11 mouse cellular contexts compared by ENCODE assay signal in the genomic region with DNA sequence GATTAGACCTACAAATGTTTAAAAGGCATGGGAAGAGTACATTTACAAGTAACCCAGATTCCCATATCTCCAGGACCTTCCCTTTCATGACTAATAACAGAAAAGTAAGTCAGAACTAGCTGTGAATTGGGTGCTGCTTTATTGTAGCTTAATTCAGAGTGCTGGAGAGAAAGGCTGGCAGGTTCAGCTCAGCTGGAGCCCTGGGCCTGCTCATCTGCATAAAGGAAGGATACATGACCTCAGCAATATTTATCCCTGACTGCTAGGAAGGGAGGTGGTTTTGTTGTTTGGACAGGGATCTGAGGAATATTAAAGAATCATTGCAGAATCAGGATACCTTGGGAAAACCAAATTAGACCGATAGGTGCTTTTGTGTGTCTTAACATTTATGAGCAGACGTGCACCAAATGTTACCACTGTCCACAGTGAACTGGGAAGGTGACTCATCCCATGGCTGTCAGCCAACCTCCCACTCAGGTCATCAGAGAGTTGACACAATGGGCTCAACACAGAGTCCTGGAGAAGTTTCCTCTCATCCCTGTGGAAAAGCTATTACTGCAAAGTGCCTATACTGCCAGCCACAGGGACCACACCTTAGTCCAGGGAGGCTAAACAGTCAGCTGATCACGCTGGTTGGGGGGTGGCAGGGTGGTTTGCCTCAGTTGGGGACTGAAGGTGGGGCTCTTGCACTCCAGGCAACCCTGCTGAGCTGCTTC.
A peak's percentile ranks its signal among the peaks of the same experiment; 100 is the strongest.
DNase-seq lines count a peak whose midpoint lies in the region; ATAC-seq and TF ChIP-seq lines count a peak whose summit lies in the region.
"Had no signal": no experiment of that assay in that cellular context is flagged by ENCODE, and none has a peak within 500 bp of the region (broad histone marks: within the 10 kb centered on the region; RNA-seq: fewer than 3 reads in every experiment).

No protein-coding gene starts in this region.

- no peaks in the 10 kb centered on the region for H3K36me3 ChIP-seq in hindbrain, embryonic 14.5 days (replicated peaks; ENCODE audit: control insufficient read depth, insufficient read depth)
- H3K36me3 ChIP-seq in hindbrain, embryonic 13.5 days = no peaks in the 10 kb centered on the region
- no peaks in the 10 kb centered on the region for H3K36me3 ChIP-seq in lung, postnatal 0 days (ENCODE audit: insufficient read depth, low read length)
- H3K36me3 ChIP-seq in forebrain, embryonic 14.5 days (ENCODE audit: control insufficient read depth, insufficient read depth, low read length) = no peaks in the 10 kb centered on the region
- no peaks in the 10 kb centered on the region for H3K36me3 ChIP-seq in forebrain, postnatal 0 days (ENCODE audit: insufficient read depth)
- H3K36me3 ChIP-seq: neural tube, embryonic 13.5 days had no signal

- no peak overlapping the region for H3K4me2 ChIP-seq in hindbrain, embryonic 14.5 days (replicated peaks)
- no peak overlapping the region for H3K4me2 ChIP-seq in hindbrain, embryonic 13.5 days
- H3K4me2 ChIP-seq in lung, postnatal 0 days (replicated peaks; ENCODE audit: low read depth, low read length) = no peak overlapping the region
- H3K4me2 ChIP-seq in forebrain, embryonic 14.5 days (ENCODE audit: low read length) = no peak overlapping the region
- no peak overlapping the region for H3K4me2 ChIP-seq in forebrain, postnatal 0 days (ENCODE audit: low read depth)
- H3K4me2 ChIP-seq: neural tube, embryonic 13.5 days had no signal

- 62% methylated on average over 3 of the region's 3 CpGs for WGBS in hindbrain, embryonic 14.5 days
- WGBS in hindbrain, embryonic 13.5 days = 69% methylated on average over 3 of the region's 3 CpGs
- WGBS in lung, postnatal 0 days = 47% methylated on average over 3 of the region's 3 CpGs
- WGBS in forebrain, embryonic 14.5 days = 62% methylated on average over 3 of the region's 3 CpGs
- WGBS in forebrain, postnatal 0 days = 57% methylated on average over 3 of the region's 3 CpGs

- 0 out of 2 replicates have a peak, but pooled peaks have one; percentile 27 for ATAC-seq in hindbrain, embryonic 14.5 days (ENCODE audit: low FRiP score)
- no peak for ATAC-seq in hindbrain, embryonic 13.5 days (ENCODE audit: low FRiP score)
- peak; percentile 75 for ATAC-seq in lung, postnatal 0 days
- no peak for ATAC-seq in forebrain, embryonic 14.5 days
- no peak for ATAC-seq in forebrain, postnatal 0 days

- H3K27me3 ChIP-seq in hindbrain, embryonic 14.5 days (ENCODE audit: control insufficient read depth, insufficient read depth, low read length) = no peaks in the 10 kb centered on the region
- H3K27me3 ChIP-seq in hindbrain, embryonic 13.5 days = no peaks in the 10 kb centered on the region
- H3K27me3 ChIP-seq in lung, postnatal 0 days (replicated peaks; ENCODE audit: insufficient read depth, low read length) = no peaks in the 10 kb centered on the region
- H3K27me3 ChIP-seq in forebrain, embryonic 14.5 days (replicated peaks; ENCODE audit: control insufficient read depth, insufficient read depth, low read length) = no peaks in the 10 kb centered on the region
- no peaks in the 10 kb centered on the region for H3K27me3 ChIP-seq in forebrain, postnatal 0 days (ENCODE audit: insufficient read depth, low read length)
- H3K27me3 ChIP-seq: neural tube, embryonic 13.5 days had no signal

- no peak overlapping the region for H3K27ac ChIP-seq in hindbrain, embryonic 14.5 days
- H3K27ac ChIP-seq in hindbrain, embryonic 13.5 days = no peak overlapping the region
- H3K27ac ChIP-seq in lung, postnatal 0 days (ENCODE audit: low read length) = no peak overlapping the region
- H3K27ac ChIP-seq in forebrain, embryonic 14.5 days (ENCODE audit: low read depth, low read length) = no peak overlapping the region
- H3K27ac ChIP-seq in forebrain, postnatal 0 days (ENCODE audit: low read depth, low read length) = no peak overlapping the region
- H3K27ac ChIP-seq: neural tube, embryonic 13.5 days had no signal

- H3K9ac ChIP-seq in hindbrain, embryonic 14.5 days = no peak overlapping the region
- no peak overlapping the region for H3K9ac ChIP-seq in hindbrain, embryonic 13.5 days
- H3K9ac ChIP-seq in lung, postnatal 0 days (replicated peaks; ENCODE audit: low read depth) = no peak overlapping the region
- H3K9ac ChIP-seq in forebrain, embryonic 14.5 days (ENCODE audit: low read length) = no peak overlapping the region
- H3K9ac ChIP-seq in forebrain, postnatal 0 days = no peak overlapping the region
- H3K9ac ChIP-seq: neural tube, embryonic 13.5 days had no signal

- no peaks in the 10 kb centered on the region for H3K9me3 ChIP-seq in hindbrain, embryonic 14.5 days (ENCODE audit: control insufficient read depth, low read length)
- H3K9me3 ChIP-seq in hindbrain, embryonic 13.5 days = no peaks in the 10 kb centered on the region
- no peaks in the 10 kb centered on the region for H3K9me3 ChIP-seq in lung, postnatal 0 days (ENCODE audit: low read length)
- no peaks in the 10 kb centered on the region for H3K9me3 ChIP-seq in forebrain, embryonic 14.5 days (replicated peaks; ENCODE audit: control insufficient read depth, low read length)
- H3K9me3 ChIP-seq in forebrain, postnatal 0 days (ENCODE audit: low read length) = no peaks in the 10 kb centered on the region
- H3K9me3 ChIP-seq: neural tube, embryonic 13.5 days had no signal

- H3K4me3 ChIP-seq in hindbrain, embryonic 14.5 days (replicated peaks; ENCODE audit: low read length) = no peak overlapping the region
- no peak overlapping the region for H3K4me3 ChIP-seq in hindbrain, embryonic 13.5 days
- no peak overlapping the region for H3K4me3 ChIP-seq in lung, postnatal 0 days (ENCODE audit: low read depth, low read length)
- no peak overlapping the region for H3K4me3 ChIP-seq in forebrain, embryonic 14.5 days (ENCODE audit: low read depth, low read length)
- H3K4me3 ChIP-seq in forebrain, postnatal 0 days (ENCODE audit: low read depth, low read length) = no peak overlapping the region
- H3K4me3 ChIP-seq: erythroblast, embryonic 14.5 days; neural tube, embryonic 13.5 days had no signal

- no peak for TF ChIP-seq CTCF in lung, postnatal 0 days (IDR thresholded peaks at IDR 0.05)
- TF ChIP-seq CTCF in forebrain, postnatal 0 days (IDR thresholded peaks at IDR 0.05; ENCODE audit: low read depth) = no peak

- intact Hi-C loops in left cerebral cortex, postnatal 14 days (cut with DNase I) = no loop called here

- H3K4me1 ChIP-seq in hindbrain, embryonic 14.5 days (replicated peaks; ENCODE audit: control insufficient read depth, insufficient read depth, low read length) = no peaks in the 10 kb centered on the region
- no peaks in the 10 kb centered on the region for H3K4me1 ChIP-seq in hindbrain, embryonic 13.5 days (replicated peaks)
- H3K4me1 ChIP-seq in lung, postnatal 0 days (ENCODE audit: insufficient read depth, low read depth, low read length) = no peaks in the 10 kb centered on the region
- H3K4me1 ChIP-seq in forebrain, embryonic 14.5 days (ENCODE audit: control insufficient read depth, insufficient read depth, low read length) = no peaks in the 10 kb centered on the region
- no peaks in the 10 kb centered on the region for H3K4me1 ChIP-seq in forebrain, postnatal 0 days (ENCODE audit: insufficient read depth)

- TF ChIP-seq EP300 in lung, postnatal 0 days (IDR thresholded peaks at IDR 0.05) = no peak

- no peak for DNase-seq in hindbrain, embryonic 14.5 days (ENCODE audit: low spot score)
- DNase-seq in adrenal gland, adult 18-20 months (ENCODE audit: low spot score in 2 of 2) = peak; percentile 72
- peak; percentile 62 for DNase-seq in gastrocnemius, postnatal 25 days
- peak; percentile 32 for DNase-seq in lung, postnatal 0 days (ENCODE audit: low spot score)
- DNase-seq in left cerebral cortex, postnatal 14 days (ENCODE audit: low spot score in 2 of 2) = no peak
- no peak for DNase-seq in forebrain, embryonic 14.5 days (ENCODE audit: low spot score)
- DNase-seq in forebrain, postnatal 0 days = no peak
- DNase-seq: B cell, adult 2 months had no signal

Comparison
In these comparisons a context has a peak if more than half of its experiments do, and no peak if none do; other contexts are left out.
1. ATAC-seq: peak in hindbrain, embryonic 14.5 days (single experiment) and lung, postnatal 0 days (single experiment); none in hindbrain, embryonic 13.5 days (single experiment), forebrain, embryonic 14.5 days (single experiment) and forebrain, postnatal 0 days (single experiment).
2. DNase-seq: peak in adrenal gland, adult 18-20 months (2 of 2), gastrocnemius, postnatal 25 days (single experiment) and lung, postnatal 0 days (single experiment); none in hindbrain, embryonic 14.5 days (single experiment), left cerebral cortex, postnatal 14 days (0 of 2), forebrain, embryonic 14.5 days (single experiment) and forebrain, postnatal 0 days (single experiment).